Mouse (Mus musculus) heart, embryonic 16.5 days (tissue): ENCODE measurements around the gene Tctn1. TPM values are rescaled to one million over a fixed set of nuclear protein-coding genes. Genes with fewer than 3 reads are reported as not detected.
A peak's percentile ranks its signal among the peaks of the same experiment; 100 is the strongest.
"Not testable (repeated sequence)": the region's sequence is repeated elsewhere in the genome, so short reads cannot be mapped to it uniquely, and the experiment has no call there.

ENCODE experiments used
- ATAC-seq: fragments of 200-750 bp; cut with Nextera tagmentation; replicated peaks from 2 replicates; pipeline ENCODE4 v1.8.0; 2017; ENCODE audit warnings: moderate number of reproducible peaks; ENCODE audit not compliant: insufficient read depth, low FRiP score; ENCODE audit errors: extremely low read depth
- H3K27ac ChIP-seq: fragments of 300-500 bp; sonication (generic); 2 replicates; pipeline ENCODE4 v1.5.1; 2014; ENCODE audit warnings: mild to moderate bottlenecking, low read length, control low read depth, moderate library complexity
- H3K27me3 ChIP-seq: fragments of 300-500 bp; sonication (generic); 2 replicates; pipeline ENCODE4 v1.6.1; 2014; ENCODE audit warnings: low read length, mixed read lengths; ENCODE audit not compliant: control insufficient read depth, insufficient read depth
- H3K36me3 ChIP-seq: fragments of 300-500 bp; sonication (generic); 2 replicates; pipeline ENCODE4 v1.6.1; 2014; ENCODE audit not compliant: control insufficient read depth, insufficient read depth
- H3K4me1 ChIP-seq: fragments of 300-500 bp; sonication (generic); 2 replicates; pipeline ENCODE4 v1.6.1; 2014; ENCODE audit warnings: low read length, mixed read lengths; ENCODE audit not compliant: control insufficient read depth, insufficient read depth
- H3K4me2 ChIP-seq: fragments of 300-500 bp; sonication (generic); 2 replicates; pipeline ENCODE4 v1.6.1; 2014; ENCODE audit warnings: low read depth, mild to moderate bottlenecking, control low read depth, low read length
- H3K4me3 ChIP-seq: fragments of 300-500 bp; sonication (generic); 2 replicates; pipeline ENCODE4 v1.5.1; 2014; ENCODE audit warnings: mild to moderate bottlenecking, control low read depth, low read length
- H3K9ac ChIP-seq: fragments of 300-500 bp; sonication (generic); 2 replicates; pipeline ENCODE4 v1.6.1; 2014; ENCODE audit warnings: low read length, control low read depth
- H3K9me3 ChIP-seq: fragments of 300-500 bp; sonication (generic); replicated peaks from 2 replicates; pipeline ENCODE4 v1.6.1; 2016; ENCODE audit warnings: low read length; ENCODE audit not compliant: control insufficient read depth
- WGBS: fragments of 180-500 bp; shearing (Covaris S2); extraction: QIAGEN DNeasy Blood & Tissue Kit; methylation state at CpG from one replicate; pipeline ENCODE4 v1.1.7; 2014; 5-methylcytosine and 5-hydroxymethylcytosine counted together
- polyA plus RNA-seq: library from polyadenylated mRNA; unstranded; fragments of >200 nt; fragmentation: Nextera tagmentation; extraction: Ambion mirVana; gene quantifications from 2 replicates; pipeline ENCODE4 v1.2.1, GENCODE M21; 2015

The Tctn1 gene
- polyA plus RNA-seq, 1 experiment from 2014 or later: 2.9 TPM

DNA sequence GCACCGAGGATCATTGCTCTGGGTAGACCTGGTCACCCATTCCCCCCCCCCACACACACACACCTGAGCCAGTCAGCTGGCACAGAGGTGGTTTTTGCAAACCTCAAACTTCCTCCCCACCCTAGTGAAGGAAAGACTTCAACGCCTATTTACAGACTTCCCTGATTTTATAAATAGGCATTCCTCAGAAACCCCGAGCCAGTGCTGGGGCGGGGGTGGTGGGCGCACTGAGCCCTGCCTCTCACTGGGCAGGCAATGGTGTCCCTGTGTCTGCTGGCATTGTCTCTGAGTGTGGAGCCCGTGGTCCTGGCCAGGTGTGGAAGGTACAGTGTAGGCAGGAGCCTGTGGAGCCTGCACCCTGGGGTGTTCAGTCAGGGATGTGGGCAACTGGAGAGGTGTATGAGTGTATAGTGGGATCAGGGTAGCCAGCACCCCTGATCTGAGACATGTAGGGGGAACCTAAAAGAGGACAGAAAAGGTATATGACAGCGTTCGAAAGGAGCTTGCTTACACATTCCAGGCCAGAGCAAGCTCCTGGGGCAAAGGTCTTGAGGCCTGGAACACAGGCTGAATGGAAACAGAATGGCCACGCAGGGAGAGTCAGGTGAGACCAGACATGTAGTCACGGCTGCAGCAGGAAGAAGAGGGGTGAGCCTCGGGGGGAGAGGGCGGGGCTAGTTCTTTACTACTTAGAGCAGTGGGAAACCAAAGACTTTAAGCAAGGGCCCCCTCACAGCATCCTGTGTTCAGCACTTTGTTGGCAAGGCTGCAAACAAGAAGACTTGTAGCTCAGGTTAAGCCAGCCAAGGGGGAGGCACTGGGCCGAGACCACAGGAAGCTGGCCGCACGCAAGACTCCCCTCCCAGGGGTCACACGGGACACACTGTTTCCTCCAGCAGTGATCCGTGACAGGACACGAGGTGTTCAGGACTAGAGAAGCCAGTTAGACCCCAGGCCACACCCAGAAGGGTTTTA, 44.3 kb downstream of the Tctn1 start:
- WGBS: 52% methylated on average over 18 of the region's 18 CpGs
- Histone ChIP-seq H3K27ac (no peak overlapping the region), H3K4me1 (peaks cover 5% of the 10 kb centered on the region; the same call in 1 of the 2 replicates), H3K9me3 (no peaks in the 10 kb centered on the region), H3K9ac (no peak overlapping the region), H3K4me3 (no peak overlapping the region), H3K4me2 (no peak overlapping the region), H3K27me3 (no peaks in the 10 kb centered on the region), H3K36me3 (no peaks in the 10 kb centered on the region)
- ATAC-seq: peak; percentile 42; the same call in 1 of the 2 replicates

DNA sequence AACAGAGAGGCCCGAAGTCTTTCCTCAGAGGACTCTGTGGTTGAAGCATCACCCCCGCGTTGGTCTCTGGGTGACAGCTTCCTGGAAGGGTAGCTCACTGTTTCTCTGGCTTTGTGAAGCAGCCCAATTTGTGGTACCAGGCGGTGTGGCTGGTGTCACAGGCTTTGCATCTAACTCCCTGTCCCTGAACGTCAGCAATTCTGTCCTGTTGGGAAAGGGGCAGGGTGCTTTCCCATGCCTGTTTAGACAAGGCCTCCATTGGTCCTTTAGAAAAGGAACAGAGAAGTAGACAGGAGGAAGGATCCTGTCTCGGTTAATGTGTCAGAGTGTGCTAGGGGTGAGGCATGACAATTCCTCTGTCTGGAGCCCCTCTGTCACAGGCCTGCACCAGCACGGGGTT, 45.3 kb downstream of the Tctn1 start:
- H3K4me2 ChIP-seq: no peak overlapping the region
- H3K4me1 ChIP-seq: peaks cover 5% of the 10 kb centered on the region; the same call in 1 of the 2 replicates
- WGBS: 69% methylated on average over 7 of the region's 7 CpGs
- H3K9ac ChIP-seq: no peak overlapping the region
- no peak for ATAC-seq
- no peaks in the 10 kb centered on the region for H3K27me3 ChIP-seq
- no peak overlapping the region for H3K4me3 ChIP-seq
- H3K27ac ChIP-seq: no peak overlapping the region
- no peaks in the 10 kb centered on the region for H3K9me3 ChIP-seq
- no peaks in the 10 kb centered on the region for H3K36me3 ChIP-seq

DNA sequence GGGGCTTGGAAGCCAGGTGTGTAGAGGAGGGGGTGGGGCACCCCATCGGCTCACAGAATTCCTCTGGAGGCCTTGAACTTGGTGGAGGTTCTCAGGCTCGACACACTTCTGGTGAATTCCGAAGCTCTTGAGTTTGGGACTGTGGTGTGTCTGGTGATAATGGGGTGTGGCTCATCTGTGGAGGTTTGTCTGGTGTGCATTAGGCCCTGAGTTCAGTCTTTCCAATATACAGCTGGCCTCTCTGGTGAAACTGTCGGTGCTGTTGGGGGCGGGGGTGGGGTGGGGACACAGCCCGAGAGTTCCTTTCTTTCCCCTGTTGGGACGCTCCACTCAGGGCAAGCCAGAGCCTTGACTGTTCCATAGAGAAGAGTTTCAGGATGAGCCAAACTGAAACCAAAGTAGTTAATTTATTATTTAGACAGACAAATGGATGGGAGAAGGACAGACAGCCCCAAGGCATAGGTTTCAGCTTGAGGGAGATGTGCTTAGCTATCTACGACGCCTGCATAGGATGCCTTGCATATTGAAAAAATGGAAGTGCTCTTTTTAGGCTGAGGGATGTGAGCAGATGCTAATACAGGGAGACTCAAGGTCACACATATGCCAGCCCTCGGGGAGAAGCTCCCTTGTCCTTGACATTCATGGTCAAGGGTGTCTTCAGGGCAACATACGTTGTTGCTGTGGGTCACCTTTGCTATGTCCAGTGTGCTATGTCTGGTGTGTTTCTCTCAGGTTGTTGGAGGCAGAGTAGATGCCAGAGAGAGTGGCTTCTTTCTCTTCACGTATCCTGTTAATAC, 46.0 kb downstream of the Tctn1 start:
- no peaks in the 10 kb centered on the region for H3K27me3 ChIP-seq
- H3K9me3 ChIP-seq: no peaks in the 10 kb centered on the region
- ATAC-seq: no peak
- H3K4me2 ChIP-seq: no peak overlapping the region
- 77% methylated on average over 12 of the region's 12 CpGs for WGBS
- H3K9ac ChIP-seq: no peak overlapping the region
- H3K27ac ChIP-seq: no peak overlapping the region
- H3K4me1 ChIP-seq: peaks cover 5% of the 10 kb centered on the region; the same call in 1 of the 2 replicates
- H3K36me3 ChIP-seq: no peaks in the 10 kb centered on the region
- H3K4me3 ChIP-seq: no peak overlapping the region

DNA sequence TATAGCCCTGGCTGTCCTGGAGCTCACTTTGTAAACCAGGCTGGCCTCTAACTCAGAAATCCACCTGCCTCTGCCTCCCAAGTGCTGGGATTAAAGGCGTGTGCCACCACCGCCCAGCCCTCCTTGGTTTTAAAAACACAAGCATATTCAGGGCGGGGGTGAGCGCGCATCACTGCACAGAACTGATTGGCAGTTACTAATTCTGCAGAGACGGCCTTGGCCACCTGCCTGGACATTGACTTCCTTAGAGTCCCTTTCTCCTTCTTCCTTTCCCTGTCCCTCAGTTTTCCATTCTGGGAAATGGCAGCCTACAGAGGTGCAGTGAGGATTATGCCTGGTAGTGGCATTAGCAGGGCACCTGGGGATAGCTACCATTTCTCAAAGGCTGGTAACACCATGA, 46.6 kb downstream of the Tctn1 start:
- no peak for ATAC-seq
- H3K9ac ChIP-seq: no peak overlapping the region
- H3K27me3 ChIP-seq: no peaks in the 10 kb centered on the region
- H3K9me3 ChIP-seq: no peaks in the 10 kb centered on the region
- 89% methylated on average over 6 of the region's 6 CpGs for WGBS
- no peak overlapping the region for H3K27ac ChIP-seq
- H3K4me2 ChIP-seq: no peak overlapping the region
- no peaks in the 10 kb centered on the region for H3K36me3 ChIP-seq
- no peak overlapping the region for H3K4me3 ChIP-seq
- peaks cover 5% of the 10 kb centered on the region; the same call in 1 of the 2 replicates for H3K4me1 ChIP-seq

DNA sequence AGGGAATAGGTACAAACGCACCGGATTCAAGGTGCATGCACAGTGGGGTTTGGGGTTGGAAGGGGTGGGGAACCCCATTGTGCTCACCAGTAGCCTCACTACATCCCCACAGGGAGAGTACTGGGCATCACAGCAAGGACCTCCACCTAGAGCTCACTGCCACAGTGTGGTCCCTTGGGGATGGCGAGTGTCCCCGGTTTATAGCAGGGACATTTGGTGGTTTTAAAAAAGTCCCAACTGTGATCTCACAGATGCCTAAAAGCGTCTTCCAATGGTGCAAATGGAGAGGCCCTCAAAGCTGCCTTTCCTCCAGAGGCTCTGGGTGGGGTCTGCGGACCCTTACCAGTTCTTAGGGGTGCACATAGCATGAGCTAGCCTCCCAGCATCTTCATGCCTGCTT, 50.4 kb downstream of the Tctn1 start:
- Histone ChIP-seq H3K4me2 (no peak overlapping the region), H3K9ac (no peak overlapping the region), H3K4me1 (peaks cover 8% of the 10 kb centered on the region), H3K4me3 (no peak overlapping the region), H3K36me3 (no peaks in the 10 kb centered on the region), H3K9me3 (no peaks in the 10 kb centered on the region), H3K27ac (no peak overlapping the region), H3K27me3 (no peaks in the 10 kb centered on the region)
- ATAC-seq: no peak
- 92% methylated on average over 6 of the region's 6 CpGs for WGBS

DNA sequence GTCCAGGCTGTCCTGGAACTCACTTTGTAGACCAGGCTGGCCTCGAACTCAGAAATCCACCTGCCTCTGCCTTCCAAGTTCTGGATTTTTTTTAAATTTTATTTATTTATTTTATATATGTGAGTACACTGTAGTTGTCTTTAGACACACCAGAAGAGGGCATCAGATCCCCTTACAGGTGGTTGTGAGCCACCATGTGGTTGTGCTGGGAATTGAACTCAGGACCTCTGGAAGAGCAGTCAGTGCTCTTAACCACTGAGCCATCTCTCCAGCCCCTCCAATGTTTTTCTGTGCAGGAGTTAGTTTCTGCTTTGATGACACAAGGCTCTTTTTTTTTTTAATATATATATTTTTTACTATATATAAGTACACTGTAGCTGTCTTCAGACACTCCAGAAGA, 51.4 kb downstream of the Tctn1 start:
- not testable (repeated sequence) for H3K4me2 ChIP-seq, H3K9me3 ChIP-seq, H3K4me3 ChIP-seq, H3K27me3 ChIP-seq, H3K9ac ChIP-seq, H3K27ac ChIP-seq, H3K36me3 ChIP-seq, ATAC-seq, H3K4me1 ChIP-seq
- WGBS: 87% methylated on average over 1 of the region's 1 CpGs

DNA sequence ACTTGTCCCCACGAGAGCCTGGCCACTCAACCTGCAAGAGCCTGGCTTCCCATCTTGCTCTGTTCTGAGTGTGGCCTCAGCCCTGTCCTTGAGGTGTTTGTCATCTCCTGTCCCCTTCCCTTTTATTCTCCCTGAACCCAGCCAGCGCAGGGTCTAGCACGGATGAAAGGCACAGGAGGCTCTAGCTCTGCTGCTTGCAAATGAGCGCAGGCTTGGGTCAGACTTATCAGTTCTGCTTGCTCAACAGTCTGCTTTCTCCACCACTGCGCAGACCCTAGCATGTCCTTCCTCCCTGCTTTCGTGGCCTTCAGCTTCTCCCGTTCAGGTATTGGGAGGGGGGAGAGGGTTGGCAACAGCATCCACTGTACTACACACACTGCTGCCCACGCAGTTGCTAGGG, 52.1 kb downstream of the Tctn1 start:
- Histone ChIP-seq H3K9ac (no peak overlapping the region), H3K27ac (no peak overlapping the region)
- ATAC-seq: no peak

DNA sequence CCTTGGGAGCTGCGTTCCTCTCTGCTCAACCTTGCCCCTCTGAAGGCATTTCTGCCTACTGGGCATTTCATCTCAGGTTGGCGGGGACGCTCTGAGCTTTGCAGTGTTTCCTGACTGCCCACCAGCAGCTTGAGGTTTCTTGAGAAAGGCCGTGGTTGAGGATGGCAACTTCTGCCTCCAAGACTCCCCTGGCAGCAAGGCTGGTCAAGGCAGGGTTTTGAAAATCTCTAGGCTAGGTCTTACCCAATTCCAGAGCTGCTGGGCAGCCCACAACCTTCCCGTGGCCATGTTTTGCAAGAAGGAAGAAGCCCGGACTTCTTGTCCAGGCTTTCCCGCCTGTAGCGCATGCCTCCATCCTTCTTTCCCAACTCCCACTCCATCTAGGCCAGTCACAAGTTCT, 53.4 kb downstream of the Tctn1 start:
- WGBS: 89% methylated on average over 8 of the region's 8 CpGs
- no peak for ATAC-seq

More for the DNA sequence above, 52.1 kb downstream of the Tctn1 start:
- H3K4me2 ChIP-seq: no peak overlapping the region
- 79% methylated on average over 8 of the region's 8 CpGs for WGBS
- peaks cover 8% of the 10 kb centered on the region for H3K4me1 ChIP-seq
- H3K4me3 ChIP-seq: no peak overlapping the region
- no peaks in the 10 kb centered on the region for H3K36me3 ChIP-seq
- no peaks in the 10 kb centered on the region for H3K9me3 ChIP-seq
- H3K27me3 ChIP-seq: no peaks in the 10 kb centered on the region

More for the DNA sequence above, 53.4 kb downstream of the Tctn1 start:
- H3K4me2 ChIP-seq: no peak overlapping the region
- H3K4me3 ChIP-seq: no peak overlapping the region
- H3K27me3 ChIP-seq: no peaks in the 10 kb centered on the region
- H3K27ac ChIP-seq: no peak overlapping the region
- H3K36me3 ChIP-seq: no peaks in the 10 kb centered on the region
- H3K4me1 ChIP-seq: peaks cover 8% of the 10 kb centered on the region
- H3K9me3 ChIP-seq: no peaks in the 10 kb centered on the region
- no peak overlapping the region for H3K9ac ChIP-seq
